Mouse (Mus musculus) G1E (cell line): ENCODE measurements at regions not wholly inside any gene's neighbourhood (a gene's known extent, or its start where the extent isn't known, plus 50 kb on each side); places are given as distances from the start of the nearest gene placed in this dataset.

Experiments
- CTCF ChIP-seq: IDR thresholded peaks from 2 replicates; pipeline ENCODE4 v1.5.1; 2012; ENCODE audit warnings: low read depth, low read length, inconsistent platforms, mixed read lengths
- GATA1 ChIP-seq: IDR thresholded peaks from 2 replicates; pipeline ENCODE4 v1.6.1; 2012; ENCODE audit warnings: borderline replicate concordance, low read length, inconsistent platforms, mixed read lengths
- GATA2 ChIP-seq: IDR thresholded peaks from 2 replicates; pipeline ENCODE4 v1.6.1; 2012; ENCODE audit warnings: low read depth, low read length, inconsistent platforms, borderline replicate concordance
- POLR2AphosphoS5 ChIP-seq: IDR thresholded peaks from 2 replicates; pipeline ENCODE4 v1.6.1; 2012; ENCODE audit warnings: low read depth, low read length, inconsistent platforms; ENCODE audit not compliant: insufficient replicate concordance
- TAL1 ChIP-seq: conservative IDR thresholded peaks from 2 replicates; pipeline ENCODE4 v1.6.1; 2012; ENCODE audit warnings: low read depth, low read length, inconsistent platforms, mixed read lengths

GRCm38 (mm10) chr12:46333376-46333775 is 485.4 kb downstream of the Nova1 start:
- no peak for TF ChIP-seq CTCF
- no peak for TF ChIP-seq TAL1
- no peak for TF ChIP-seq GATA1
- no peak for TF ChIP-seq POLR2AphosphoS5
- TF ChIP-seq GATA2 = no peak
